ENCODE assay signal across 17 mouse cellular contexts in the genomic region with DNA sequence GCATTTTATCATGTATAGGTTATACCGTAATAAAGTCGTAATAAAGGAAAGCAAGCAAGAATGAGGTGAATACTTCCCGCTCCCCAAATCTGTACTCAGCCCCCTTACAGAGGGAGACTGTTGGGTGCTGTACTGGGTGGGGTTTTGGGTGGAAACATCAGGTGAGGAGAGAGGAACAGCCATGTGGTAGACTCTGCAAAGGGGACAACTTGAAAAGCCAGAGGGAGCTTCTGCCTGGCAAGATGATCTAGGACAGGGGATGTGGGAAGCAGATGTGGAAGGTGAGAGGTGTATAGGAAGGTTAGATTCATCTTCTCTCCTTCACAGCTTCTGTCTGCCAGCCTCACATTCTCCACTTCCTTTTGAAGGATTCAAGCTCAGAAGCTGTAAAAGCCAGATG.
"Had no signal": no experiment of that assay in that cellular context is flagged by ENCODE, and none has a peak within 500 bp of the region (broad histone marks: within the 10 kb centered on the region; RNA-seq: fewer than 3 reads in every experiment).

No protein-coding gene starts in this region.

- H3K9me3 ChIP-seq: lung, embryonic 15.5 days; megakaryocyte, embryonic 14.5 days; midbrain, embryonic 12.5 days; neural tube, embryonic 12.5 days; stomach, embryonic 15.5 days had no signal

- H3K4me3 ChIP-seq: lung, embryonic 15.5 days; megakaryocyte, embryonic 14.5 days; midbrain, embryonic 12.5 days; neural tube, embryonic 12.5 days; stomach, embryonic 15.5 days had no signal

- H3K27ac ChIP-seq: lung, embryonic 15.5 days; macrophage; midbrain, embryonic 12.5 days; neural tube, embryonic 12.5 days; stomach, embryonic 15.5 days; stomach, postnatal 0 days had no signal

- DNase-seq: liver, postnatal 0 days; lung, adult 2 months; lung, postnatal 14 days; lung, postnatal 36 days; midbrain, embryonic 14.5 days; right cerebral cortex, postnatal 14 days; thymus, adult 2 months; thymus, postnatal 25 days; thymus, postnatal 4 days had no signal

- H3K36me3 ChIP-seq: lung, embryonic 15.5 days; midbrain, embryonic 12.5 days; neural tube, embryonic 12.5 days; stomach, embryonic 15.5 days had no signal

- ATAC-seq: liver, postnatal 0 days; lung, postnatal 0 days had no signal

- H3K9ac ChIP-seq: liver, postnatal 0 days; lung, embryonic 15.5 days; midbrain, embryonic 12.5 days; neural tube, embryonic 12.5 days; stomach, embryonic 15.5 days had no signal

- H3K4me2 ChIP-seq: lung, embryonic 15.5 days; midbrain, embryonic 12.5 days; neural tube, embryonic 12.5 days; stomach, embryonic 15.5 days had no signal
